Mouse (Mus musculus) myocyte (in vitro differentiated cells): Measurements from ENCODE around the gene Leng9.

Experiments
- E2F4 ChIP-seq: IDR thresholded peaks from one replicate; pipeline ENCODE4 v1.6.1; 2011; ENCODE audit warnings: mild to moderate bottlenecking, control low read depth, moderate library complexity; ENCODE audit not compliant: insufficient read depth
- MAX ChIP-seq: IDR thresholded peaks from one replicate; pipeline ENCODE4 v1.6.1; 2011; ENCODE audit warnings: low read depth, mild to moderate bottlenecking, control low read depth
- POLR2A ChIP-seq: IDR thresholded peaks from one replicate; pipeline ENCODE4 v1.6.1; 2011; ENCODE audit warnings: low read depth, mild to moderate bottlenecking, control low read depth, moderate library complexity; ENCODE audit not compliant: insufficient read length
- REST ChIP-seq: IDR thresholded peaks from one replicate; pipeline ENCODE4 v1.6.1; 2011; ENCODE audit warnings: mild to moderate bottlenecking, control low read depth, moderate library complexity; ENCODE audit not compliant: insufficient read depth, insufficient read length
- TCF3 ChIP-seq: IDR thresholded peaks from one replicate; pipeline ENCODE4 v1.6.1; 2011; ENCODE audit warnings: low read depth, control low read depth; ENCODE audit not compliant: insufficient read length
- USF1 ChIP-seq: IDR thresholded peaks from one replicate; pipeline ENCODE4 v1.6.1; 2011; ENCODE audit warnings: low read depth, mild to moderate bottlenecking, control low read depth, moderate library complexity

GRCm38 (mm10) chr7:4134911-4135310 lies 15.3 kb downstream of the Leng9 start:
- no peak for TF ChIP-seq POLR2A
- TF ChIP-seq E2F4, result no peak
- no peak for TF ChIP-seq REST
- TF ChIP-seq MAX, result no peak
- no peak for TF ChIP-seq USF1
- TF ChIP-seq TCF3, result no peak
